Mouse (Mus musculus) telencephalon, adult 2 months (tissue): Measurements from ENCODE around the gene Rtca.

Experiments used
- DNase-seq: peaks from one replicate; pipeline ENCODE4 v3.0.0-alpha.2; 2011; ENCODE audit warnings: low read depth, low spot score

Gene Rtca

GRCm38 (mm10) chr3:116507772-116508351 is at the start of gene Rtca:
TSS of gene Rtca (minus strand) at chr3:116508208.
- DNase-seq = peak; percentile 93

GRCm38 (mm10) chr3:116551362-116551761 is 43.4 kb upstream of the Rtca start:
- peak; percentile 28 for DNase-seq

GRCm38 (mm10) chr3:116547430-116547829 is 39.4 kb upstream of the Rtca start:
- no peak for DNase-seq

- DNase-seq = no peak
Observed at GRCm38 (mm10) chr3:116542532-116542931, 34.5 kb upstream of the Rtca start.

- DNase-seq = no peak
Observed at GRCm38 (mm10) chr3:116542070-116542469, 34.1 kb upstream of the Rtca start.

GRCm38 (mm10) chr3:116537200-116537573 is 29.2 kb upstream of the Rtca start:
- DNase-seq = no peak

- DNase-seq = peak; percentile 53
Observed at GRCm38 (mm10) chr3:116536428-116537199, 28.6 kb upstream of the Rtca start.

GRCm38 (mm10) chr3:116530826-116531225 is 22.8 kb upstream of the Rtca start:
- DNase-seq = no peak

- DNase-seq = no peak
Observed at GRCm38 (mm10) chr3:116529741-116530140, 21.7 kb upstream of the Rtca start.

- no peak for DNase-seq
Observed at GRCm38 (mm10) chr3:116520141-116520761, 12.2 kb upstream of the Rtca start.

GRCm38 (mm10) chr3:116512904-116513716 is 5.1 kb upstream of the Rtca start, which contains the start of gene Dbt:
TSS of gene Dbt (plus strand) at chr3:116513070.
- peak; percentile 88 for DNase-seq

- no peak for DNase-seq
Observed at GRCm38 (mm10) chr3:116512151-116512903, 4.3 kb upstream of the Rtca start.

GRCm38 (mm10) chr3:116495671-116496070 is 12.3 kb downstream of the Rtca start:
- DNase-seq = no peak

GRCm38 (mm10) chr3:116493658-116494057 is 14.3 kb downstream of the Rtca start:
- DNase-seq = no peak

- DNase-seq = no peak
Observed at GRCm38 (mm10) chr3:116491923-116492454, 16.0 kb downstream of the Rtca start.

- DNase-seq = no peak
Observed at GRCm38 (mm10) chr3:116490920-116491319, 17.1 kb downstream of the Rtca start.

GRCm38 (mm10) chr3:116483271-116483670 is 24.7 kb downstream of the Rtca start:
- DNase-seq = no peak

GRCm38 (mm10) chr3:116482724-116483123 is 25.3 kb downstream of the Rtca start:
- DNase-seq = no peak

GRCm38 (mm10) chr3:116480937-116481336 is 27.1 kb downstream of the Rtca start:
- DNase-seq = no peak

GRCm38 (mm10) chr3:116480119-116480518 is 27.9 kb downstream of the Rtca start:
- DNase-seq = peak; percentile 17

GRCm38 (mm10) chr3:116477351-116477750 is 30.7 kb downstream of the Rtca start:
- DNase-seq = no peak
